Mouse (Mus musculus) layer of hippocampus, adult 6 months (tissue): ENCODE measurements around the gene Olfr480. TPM values are rescaled to one million over a fixed set of nuclear protein-coding genes. Genes with fewer than 3 reads are reported as not detected.

Experiments
- long read RNA-seq, 2 experiments: library from polyadenylated mRNA; unstranded; transcript quantifications; one replicate each; pipeline ENCODE4 v2.0.0; 2019 to 2020
- polyA plus RNA-seq: library from polyadenylated mRNA; unstranded; fragments of <200 nt; fragmentation: Nextera tagmentation; gene quantifications from 2 replicates; pipeline ENCODE4 v1.2.3, GENCODE M21; 2021

The Olfr480 gene
- polyA plus RNA-seq: not detected in 2 replicates
- long read RNA-seq, experiment 1: 0 reads
- long read RNA-seq, experiment 2: 0 reads

GRCm38 (mm10) chr7:108067246-108067645 is at the start of gene Olfr480:
Gene Olfr480 (minus strand): TSS chr7:108067346.

GRCm38 (mm10) chr7:108100549-108100948 is 33.4 kb upstream of the Olfr480 start, which contains the start of gene Olfr483:
Gene Olfr483 (plus strand): TSS chr7:108100849.

GRCm38 (mm10) chr7:108097486-108097885 is 30.3 kb upstream of the Olfr480 start, which contains the start of gene Olfr482:
Gene Olfr482 (minus strand): TSS chr7:108097586.

GRCm38 (mm10) chr7:108079555-108079954 is 12.4 kb upstream of the Olfr480 start, which contains the start of gene Olfr481:
Gene Olfr481 (plus strand): TSS chr7:108079855.

GRCm38 (mm10) chr7:108050393-108050792 is 16.8 kb downstream of the Olfr480 start, which contains the start of gene Olfr479:
Gene Olfr479 (plus strand): TSS chr7:108050693.

GRCm38 (mm10) chr7:108033889-108034288 is 33.3 kb downstream of the Olfr480 start, which contains the start of gene Olfr478:
Gene Olfr478 (minus strand): TSS chr7:108033989.

Other genes starting within 250 kb of the Olfr480 start
- not detected in 2 replicates for gene Olfr469, start 241.8 kb downstream of the Olfr480 start, polyA plus RNA-seq
- gene Olfr470, start 219.9 kb downstream of the Olfr480 start, polyA plus RNA-seq: not detected in 2 replicates
- gene Olfr472, start 169.4 kb downstream of the Olfr480 start, polyA plus RNA-seq: not detected in 2 replicates
- gene Olfr473, start 136.9 kb downstream of the Olfr480 start, polyA plus RNA-seq: not detected in 2 replicates
- gene Olfr474, start 112.7 kb downstream of the Olfr480 start, polyA plus RNA-seq: not detected in 2 replicates
- gene Olfr476, start 102.5 kb downstream of the Olfr480 start, polyA plus RNA-seq: not detected in 2 replicates
- gene Olfr477, start 80.7 kb downstream of the Olfr480 start, polyA plus RNA-seq: not detected in 2 replicates
- not detected in 2 replicates for gene Olfr478, start 33.4 kb downstream of the Olfr480 start, polyA plus RNA-seq
- not detected in 2 replicates for gene Olfr479, start 16.7 kb downstream of the Olfr480 start, polyA plus RNA-seq
- not detected in 2 replicates for gene Olfr481, start 12.5 kb upstream of the Olfr480 start, polyA plus RNA-seq
- gene Olfr482, start 30.2 kb upstream of the Olfr480 start, polyA plus RNA-seq: not detected in 2 replicates
- gene Olfr483, start 33.5 kb upstream of the Olfr480 start, polyA plus RNA-seq: not detected in 2 replicates
- gene Olfr484, start 60.1 kb upstream of the Olfr480 start, polyA plus RNA-seq: not detected in 2 replicates
- gene Olfr485, start 92.5 kb upstream of the Olfr480 start, polyA plus RNA-seq: not detected in 2 replicates
- gene Olfr486, start 105.4 kb upstream of the Olfr480 start, polyA plus RNA-seq: not detected in 2 replicates
- gene Olfr487, start 147.3 kb upstream of the Olfr480 start, polyA plus RNA-seq: not detected in 2 replicates
- not detected in 2 replicates for gene Olfr488, start 191.0 kb upstream of the Olfr480 start, polyA plus RNA-seq
- not detected in 2 replicates for gene Olfr490, start 221.6 kb upstream of the Olfr480 start, polyA plus RNA-seq
- not detected in 2 replicates for gene Olfr491, start 246.1 kb upstream of the Olfr480 start, polyA plus RNA-seq